Mouse (Mus musculus): ENCODE results near the gene Wfdc18. TPM values are rescaled to one million over a fixed set of nuclear protein-coding genes. Genes with fewer than 3 reads are reported as not detected.

The Wfdc18 gene
- total RNA-seq (2021), result under 1 TPM; 0.77 to 0.98 TPM

DNA sequence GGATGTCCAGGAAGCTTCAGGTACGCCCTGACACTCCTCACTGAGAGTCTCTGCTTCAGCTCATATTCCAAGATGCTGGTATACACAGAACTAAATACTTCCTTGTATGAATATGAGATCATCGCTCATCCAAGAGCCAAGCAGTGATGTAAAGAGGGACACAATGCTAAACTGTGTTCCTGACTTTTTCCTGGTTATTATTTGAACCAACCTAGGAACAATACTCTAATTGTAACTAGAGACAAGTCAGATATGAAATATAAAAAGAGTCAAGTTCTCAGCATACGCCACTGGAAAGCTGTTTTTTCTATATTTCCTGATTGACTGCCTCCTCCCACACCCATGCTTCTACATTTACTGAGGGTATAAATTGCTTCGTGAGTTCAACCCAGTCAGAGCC, at the start of gene Wfdc18:
Wfdc18 (plus strand) TSS at position 301 of the 400 bp plus-strand sequence.
- DNase-seq, result no peak

DNA sequence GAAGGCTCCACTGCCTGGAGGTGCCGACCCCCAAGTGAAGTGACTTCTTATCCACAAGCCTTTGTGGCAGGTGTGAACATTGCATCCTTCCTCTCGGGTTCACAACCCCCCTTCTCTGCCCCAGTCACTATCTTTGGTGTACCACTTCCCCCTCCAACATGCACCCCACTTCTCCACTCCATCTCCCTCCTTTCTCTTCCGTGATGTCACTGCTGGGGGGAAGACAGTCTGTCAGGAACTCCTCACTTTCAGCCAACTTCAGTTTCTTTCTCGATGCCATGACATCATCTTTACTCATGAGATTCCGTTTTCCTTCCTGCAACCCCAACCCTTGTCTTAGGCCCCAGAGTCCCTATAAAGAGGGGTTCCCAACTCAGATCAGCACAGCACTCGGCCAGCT, 46.6 kb upstream of the Wfdc18 start, which contains the start of gene Ccl4:
Ccl4 (plus strand) TSS at position 381 of the 400 bp plus-strand sequence.
- no peak for DNase-seq

DNA sequence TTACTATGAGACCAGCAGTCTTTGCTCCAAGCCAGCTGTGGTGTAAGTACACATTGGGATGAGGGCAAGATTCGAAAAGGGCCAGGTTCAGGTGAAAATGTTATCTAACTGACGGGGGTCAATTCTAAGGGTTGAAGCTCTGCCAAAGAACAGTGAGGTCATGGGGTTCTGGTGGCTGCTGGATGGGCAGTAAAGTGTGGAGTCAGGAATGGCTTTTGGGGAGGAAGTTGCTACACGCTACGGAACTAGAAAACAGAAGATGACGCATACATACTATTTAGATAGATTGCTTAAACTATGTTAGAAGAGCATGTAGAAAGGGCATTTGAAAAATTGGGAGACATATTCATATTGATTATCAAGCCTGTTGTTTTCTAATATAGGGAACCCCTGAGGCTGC, 45.3 kb upstream of the Wfdc18 start:
- no peak for DNase-seq

DNA sequence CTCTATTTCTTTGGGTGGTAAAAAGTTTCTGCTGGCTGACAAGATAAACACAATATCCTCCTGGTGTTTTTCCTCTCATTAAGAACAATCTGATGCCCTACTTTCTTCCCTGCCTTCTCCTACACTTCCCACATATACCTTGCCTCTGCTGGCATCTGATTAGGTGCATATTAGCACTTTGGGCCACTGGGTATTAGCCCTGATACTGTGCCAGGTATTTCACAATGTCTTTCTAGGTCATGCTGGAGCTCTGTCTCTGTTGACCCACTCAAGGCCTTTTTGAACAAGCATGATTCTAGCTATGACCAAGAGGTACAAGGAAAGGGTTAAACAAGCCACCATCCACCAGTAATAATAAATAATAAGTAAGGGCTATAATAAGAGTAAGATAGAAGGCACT, 37.1 kb upstream of the Wfdc18 start:
- no peak for DNase-seq

DNA sequence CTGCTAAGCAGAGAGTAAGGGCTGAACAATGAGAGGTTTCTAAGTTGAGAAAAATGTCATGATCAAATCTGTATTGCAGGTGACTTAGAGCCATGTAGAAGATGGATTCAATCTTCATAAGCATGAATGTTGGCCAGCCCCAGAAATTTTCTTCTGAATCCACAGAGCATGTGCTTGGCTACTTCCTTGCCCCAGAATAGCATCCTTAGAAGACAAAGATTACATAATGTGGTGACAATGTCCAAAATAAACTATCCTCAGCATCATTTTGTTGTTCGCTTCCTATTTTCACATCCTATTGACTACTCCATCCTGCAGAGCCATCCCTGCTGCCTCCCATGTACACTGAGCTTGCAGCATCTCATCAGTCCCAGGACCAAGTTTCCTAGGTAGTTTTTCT, 33.1 kb upstream of the Wfdc18 start:
- DNase-seq, result no peak

DNA sequence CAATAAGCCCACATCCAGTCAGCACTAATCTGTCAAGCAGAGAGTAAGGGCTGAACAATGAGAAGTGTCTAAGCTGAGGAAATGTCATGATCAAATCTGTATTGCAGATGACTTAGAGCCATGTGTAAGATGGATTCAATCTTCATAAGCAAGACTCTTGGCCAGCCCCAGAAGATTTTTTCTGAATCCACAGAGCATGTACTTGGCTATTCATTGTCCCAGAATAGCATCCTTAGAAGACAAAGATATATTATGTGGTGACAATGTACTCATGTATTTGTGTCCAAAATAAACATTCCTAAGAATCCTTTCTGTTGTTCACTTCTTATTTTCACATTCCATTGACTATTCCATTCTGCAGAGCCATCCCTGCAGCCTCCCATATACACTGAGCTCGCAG, 18.9 kb upstream of the Wfdc18 start:
- no peak for DNase-seq

DNA sequence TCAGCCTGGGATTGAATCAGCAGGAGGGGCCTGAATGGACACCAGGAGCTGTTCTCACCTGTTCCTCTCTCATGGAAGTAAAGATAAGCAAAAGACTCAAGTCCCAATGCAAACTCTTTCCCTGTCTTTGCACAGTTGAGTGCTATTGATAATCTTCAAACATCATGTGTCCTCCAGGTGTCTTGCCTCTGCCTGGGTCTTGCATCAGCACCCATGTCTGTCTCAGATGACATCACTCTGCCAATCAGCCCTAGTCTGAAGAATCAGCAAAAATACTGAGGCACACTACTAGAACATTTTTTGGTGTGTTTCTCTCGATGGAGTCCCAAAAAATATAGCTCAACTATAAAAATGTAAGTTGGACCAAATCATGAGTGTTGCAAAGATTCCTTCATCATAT, 16.8 kb upstream of the Wfdc18 start:
- DNase-seq, result no peak

DNA sequence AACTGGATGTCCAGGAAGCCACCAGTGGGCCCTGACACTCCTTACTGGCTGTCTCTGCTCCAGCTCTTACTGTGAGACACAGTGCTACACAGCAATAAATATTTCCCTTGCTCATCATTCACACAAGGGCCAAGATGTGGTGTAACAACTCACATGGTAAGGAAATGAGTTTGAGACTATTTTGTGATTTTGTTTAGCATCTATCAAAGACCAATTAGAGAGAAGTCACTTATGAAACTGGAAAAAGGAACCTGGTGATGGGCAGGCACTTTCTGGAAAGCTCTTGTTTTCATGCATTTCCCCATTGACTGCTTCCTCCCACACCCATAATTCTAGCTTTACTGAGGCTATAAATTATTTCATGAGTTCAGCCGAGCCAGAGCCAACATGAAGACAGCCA, 5.1 kb upstream of the Wfdc18 start, which contains the start of gene Wfdc17:
Wfdc17 (plus strand) TSS at position 287 of the 400 bp plus-strand sequence.
- DNase-seq, result no peak

DNA sequence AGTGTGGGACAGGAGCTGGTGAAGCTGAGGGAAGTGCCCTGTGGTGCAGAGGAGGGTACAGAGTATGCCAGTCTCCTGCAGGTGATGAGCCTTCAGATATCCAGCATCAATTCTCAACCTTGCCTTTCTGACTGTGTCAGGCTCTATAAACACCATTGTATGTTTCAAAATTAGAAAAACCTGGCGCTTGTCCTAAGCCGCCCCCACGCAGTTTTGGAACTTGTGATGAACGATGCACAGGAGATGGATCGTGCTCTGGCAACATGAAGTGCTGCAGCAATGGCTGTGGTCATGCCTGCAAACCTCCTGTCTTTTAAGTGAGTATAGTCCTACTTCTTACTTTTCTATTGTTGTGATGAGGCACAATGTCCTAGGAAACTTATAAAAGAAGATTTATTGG, 868 bp downstream of the Wfdc18 start:
- no peak for DNase-seq

DNA sequence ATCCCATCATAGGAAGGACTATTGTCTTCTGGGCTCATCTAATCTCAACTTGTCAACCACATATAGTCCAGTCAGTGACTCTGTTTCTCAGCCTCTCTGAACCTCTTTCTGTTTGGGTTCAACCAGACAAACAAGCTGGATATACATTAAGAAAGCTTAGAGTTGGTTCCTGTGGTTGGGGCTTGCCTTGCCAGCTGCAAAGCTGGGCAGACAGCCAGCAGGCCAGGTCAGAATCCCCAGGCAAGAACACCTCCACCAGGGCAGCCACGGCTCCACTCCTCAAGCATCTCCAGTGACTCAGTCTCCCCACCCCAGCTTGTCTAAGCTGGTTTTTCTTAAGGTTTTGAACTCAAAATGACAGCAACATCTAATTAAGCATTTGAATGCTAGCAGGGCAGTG, 3.9 kb downstream of the Wfdc18 start:
- DNase-seq, result no peak

DNA sequence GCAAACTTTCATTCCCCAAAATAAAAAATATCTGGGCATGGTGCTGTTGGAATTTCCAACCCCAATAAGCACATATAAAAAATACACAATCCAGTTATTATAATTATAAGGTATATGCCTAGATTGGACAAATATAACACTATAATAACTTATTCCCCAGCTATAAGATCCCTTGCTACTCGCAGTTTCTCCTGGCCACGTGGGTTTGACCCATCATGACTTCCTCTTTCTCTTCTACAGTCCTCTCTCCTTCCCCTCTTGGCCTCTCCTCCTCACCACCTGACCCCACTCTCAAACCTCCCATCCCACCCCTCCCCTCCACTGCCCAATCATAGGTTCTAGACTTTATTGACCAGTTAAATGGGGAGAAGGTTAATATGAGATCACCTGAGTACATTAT, 5.1 kb downstream of the Wfdc18 start:
- no peak for DNase-seq

DNA sequence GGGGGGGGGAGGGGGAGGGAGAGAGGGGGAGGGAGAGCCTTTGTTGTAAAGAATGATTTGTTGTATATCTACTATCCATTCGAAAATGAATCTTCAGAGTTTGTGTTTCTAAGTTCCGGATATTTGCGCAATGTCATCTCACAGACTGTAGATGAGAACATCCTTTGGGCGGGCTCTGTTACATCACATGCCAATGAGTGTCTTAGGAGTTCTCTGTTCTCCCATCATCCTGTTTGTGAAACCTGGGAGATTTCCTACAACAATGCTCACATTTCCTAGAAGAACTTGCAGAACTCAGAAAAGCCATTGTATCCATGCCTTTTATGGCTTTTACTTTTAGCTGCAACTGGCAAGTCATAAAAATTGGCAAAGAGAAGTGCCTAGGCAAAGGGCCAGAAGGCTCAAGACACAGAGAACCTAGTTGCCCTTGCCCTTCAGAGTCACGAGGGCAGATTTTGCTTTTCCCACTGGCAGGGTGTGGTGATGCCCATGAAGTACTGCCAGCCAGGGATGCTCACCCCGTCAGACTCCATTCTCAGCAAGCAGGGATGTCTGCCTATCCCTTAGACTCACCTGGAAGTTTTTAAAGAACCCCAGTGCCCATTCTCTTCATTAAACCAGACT, 8.3 kb downstream of the Wfdc18 start:
- no peak for DNase-seq

DNA sequence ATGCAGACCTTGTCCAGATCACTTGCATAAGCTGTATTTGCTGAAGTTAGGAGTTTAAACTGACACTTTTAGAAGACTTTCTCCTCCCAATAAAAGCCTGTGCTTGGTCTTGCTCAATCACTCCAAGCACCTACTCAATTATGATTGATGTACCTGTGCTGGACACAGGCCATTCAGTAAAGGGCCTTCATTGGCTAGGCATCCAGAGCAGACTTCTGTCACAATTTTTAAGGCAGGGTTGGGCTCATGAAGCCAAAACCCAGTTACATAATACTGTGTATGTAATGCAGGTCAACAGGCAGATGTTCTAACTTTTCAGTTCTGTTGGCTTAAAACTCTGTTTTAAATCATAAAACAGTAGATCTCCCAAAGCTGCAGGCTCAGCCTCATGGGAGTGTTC, 12.0 kb downstream of the Wfdc18 start:
- no peak for DNase-seq

DNA sequence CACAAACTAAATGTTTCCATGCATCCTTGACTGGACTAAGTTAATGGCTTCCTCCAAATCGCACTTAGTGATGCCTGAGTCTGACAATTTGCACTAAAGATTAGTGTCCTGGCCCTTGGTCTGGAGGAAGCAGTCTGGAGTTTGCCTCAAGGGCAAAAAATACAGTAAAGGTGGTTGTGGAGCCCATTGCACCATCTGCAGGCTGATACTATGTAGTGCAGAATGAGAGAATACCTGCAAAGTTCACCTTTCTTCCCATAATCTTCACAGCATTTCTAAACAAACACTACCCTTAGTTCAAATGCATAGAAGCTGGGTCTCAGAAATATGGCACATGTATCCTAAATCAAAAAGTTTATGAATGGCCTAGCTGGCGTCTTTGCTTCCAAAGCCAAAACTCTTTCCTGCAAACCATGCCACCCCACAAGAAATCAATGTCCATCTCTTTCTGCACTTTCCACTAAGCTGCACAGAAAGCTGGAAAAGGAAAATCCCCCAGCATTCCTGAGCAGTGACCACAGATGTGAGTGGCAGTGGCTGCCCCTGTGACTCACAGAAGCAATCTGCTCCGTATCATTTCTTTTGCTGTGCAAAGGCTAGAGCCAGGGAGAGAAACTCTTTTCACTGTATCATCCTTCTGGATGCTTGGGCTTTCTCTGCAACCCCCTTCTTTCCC, 20.1 kb downstream of the Wfdc18 start:
- no peak for DNase-seq

DNA sequence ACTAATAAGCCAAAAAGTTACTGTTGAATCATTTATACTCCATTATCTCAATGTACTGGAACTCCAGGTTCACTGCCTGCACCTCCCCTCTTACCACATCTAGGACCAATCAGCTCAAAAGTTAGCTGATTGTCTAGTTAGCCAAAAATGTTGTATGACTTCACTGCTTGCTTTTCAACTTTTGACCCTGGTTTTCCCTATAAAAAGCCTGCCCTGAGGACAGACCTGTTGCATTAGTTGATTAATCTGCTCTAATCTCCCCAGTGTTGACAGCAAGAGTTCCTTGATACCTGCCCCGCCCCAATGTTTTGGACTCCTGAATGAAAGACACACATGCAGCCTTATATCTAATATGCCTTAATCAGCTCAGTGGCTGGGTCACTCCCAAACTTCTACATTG, 22.3 kb downstream of the Wfdc18 start:
- no peak for DNase-seq

DNA sequence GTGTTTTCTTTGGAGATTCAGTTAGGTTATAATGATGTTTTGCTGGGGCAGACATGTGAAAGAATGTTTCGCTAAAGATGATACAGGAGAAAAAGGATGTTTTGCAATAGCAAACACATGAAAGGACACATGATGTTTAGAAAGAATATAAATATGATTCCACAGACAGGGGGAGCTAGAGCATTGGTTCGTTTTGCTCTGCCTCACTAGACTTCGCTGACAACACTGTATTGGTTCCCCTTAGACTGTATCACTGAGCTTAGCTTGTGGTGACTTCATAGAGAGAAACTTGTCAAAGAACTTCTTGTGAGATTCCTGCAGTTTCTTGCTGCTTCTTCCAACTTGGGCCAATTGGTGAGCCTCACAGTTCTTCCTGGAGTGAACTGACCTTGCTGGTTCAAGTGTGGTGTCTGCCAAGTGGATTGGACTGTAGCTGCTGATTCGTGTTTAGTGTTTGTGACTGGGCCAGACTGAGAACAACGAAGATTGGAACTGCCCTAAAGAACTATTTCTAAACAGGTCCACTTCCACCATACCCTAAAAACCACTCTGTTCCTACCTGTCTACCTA, 24.3 kb downstream of the Wfdc18 start:
- DNase-seq, result no peak

DNA sequence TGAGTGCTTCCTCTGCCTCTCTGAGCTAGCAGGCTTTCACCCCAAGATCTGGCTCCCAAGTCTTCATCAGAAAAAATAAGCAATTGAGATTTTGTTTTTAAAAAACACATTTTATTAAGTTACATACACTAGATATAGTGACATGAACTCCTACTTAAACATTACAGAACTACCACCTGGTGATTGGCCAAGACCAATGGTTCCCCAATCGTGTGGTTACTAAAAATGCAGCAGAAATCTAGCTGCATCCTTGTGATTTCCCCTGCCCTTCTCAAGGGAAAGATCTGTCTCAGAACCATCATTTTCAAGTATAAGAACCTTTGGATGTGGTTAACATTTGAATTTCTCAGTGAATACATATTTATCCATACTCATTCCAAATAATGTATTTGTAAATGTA, 25.4 kb downstream of the Wfdc18 start:
- DNase-seq, result no peak

DNA sequence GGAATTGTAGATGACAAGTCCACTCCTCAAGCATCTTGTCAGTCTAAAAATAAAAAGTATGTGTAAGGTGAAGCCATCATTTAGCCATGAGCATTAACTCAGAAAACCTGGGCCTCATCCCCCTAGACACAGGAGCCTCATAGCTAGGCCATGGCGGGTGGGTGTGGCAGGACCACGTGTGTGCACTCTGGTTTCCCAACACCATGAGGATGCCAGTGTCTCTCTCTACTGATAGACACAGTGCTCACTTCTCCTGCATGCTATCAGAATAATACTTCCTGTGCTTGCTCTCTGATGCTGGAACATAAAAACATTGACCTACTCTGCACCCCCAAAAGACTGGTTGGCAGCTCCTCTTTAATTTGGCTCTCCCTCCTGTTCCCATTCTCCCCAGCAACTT, 27.1 kb downstream of the Wfdc18 start:
- DNase-seq, result no peak

DNA sequence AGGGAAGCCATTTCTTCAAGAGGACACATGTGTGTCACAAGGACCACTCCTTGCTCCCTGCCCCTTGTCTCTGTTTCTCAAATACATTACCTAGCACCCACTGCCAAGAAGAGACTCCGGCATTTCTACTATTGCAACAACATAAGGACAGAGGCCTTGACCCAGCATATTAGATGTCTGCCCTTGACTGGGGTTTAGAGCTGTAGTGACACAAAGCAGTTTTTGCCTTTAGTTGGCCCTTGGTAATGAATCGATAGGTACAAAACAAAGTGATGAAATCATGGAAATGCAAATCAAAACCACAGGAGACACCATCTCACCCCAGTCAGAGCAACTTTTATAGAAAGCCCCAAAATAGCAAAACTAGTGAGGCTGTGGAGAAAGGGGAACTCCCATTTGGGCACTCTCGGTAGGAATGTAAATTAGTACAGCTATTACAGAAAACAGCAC, 28.3 kb downstream of the Wfdc18 start:
- DNase-seq, result no peak

DNA sequence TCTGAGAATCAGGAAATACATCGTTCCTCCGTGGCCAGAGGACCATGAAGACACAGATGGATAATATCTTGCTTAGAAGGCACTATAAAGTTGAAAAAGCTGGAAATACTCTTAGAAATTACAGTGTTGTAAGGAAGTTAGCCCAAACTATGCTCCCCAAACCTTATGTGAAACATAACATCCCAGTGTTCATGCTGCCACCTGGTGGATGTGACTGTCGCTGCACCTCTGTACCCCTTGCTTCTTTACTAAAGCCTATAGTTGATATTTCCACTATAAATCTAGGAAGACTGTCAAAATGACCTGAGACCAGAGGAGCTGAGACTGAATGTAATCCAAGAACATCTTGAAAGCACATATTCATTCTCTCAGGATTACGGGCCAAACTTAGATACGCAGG, 30.4 kb downstream of the Wfdc18 start:
- peak; percentile 88 for DNase-seq

DNA sequence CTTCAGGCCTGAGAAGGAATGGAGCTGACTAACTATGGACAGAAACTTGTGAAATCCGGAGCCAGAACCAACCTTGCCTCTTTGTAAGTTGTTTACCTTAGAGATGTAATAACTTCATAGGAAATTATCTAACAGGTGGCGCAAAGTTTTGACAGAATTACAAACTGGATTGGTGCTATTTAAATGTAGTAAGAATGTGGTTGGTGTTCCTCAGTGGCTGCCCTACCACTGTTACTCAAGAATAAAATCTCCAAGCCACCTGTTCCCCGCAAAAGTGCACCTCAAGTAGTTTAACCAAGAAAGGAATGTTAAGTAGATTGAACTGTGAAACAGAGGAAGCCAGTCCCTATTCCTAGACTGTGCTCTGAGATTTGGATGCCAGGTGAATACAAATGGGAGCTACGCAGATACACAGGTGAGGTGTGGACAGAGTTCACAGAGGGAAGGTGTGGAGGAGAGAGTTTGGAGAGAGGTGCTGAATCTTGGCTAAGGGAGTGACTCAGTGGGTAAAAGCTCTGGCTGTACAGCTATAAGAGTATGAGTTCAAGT, 31.7 kb downstream of the Wfdc18 start:
- no peak for DNase-seq

DNA sequence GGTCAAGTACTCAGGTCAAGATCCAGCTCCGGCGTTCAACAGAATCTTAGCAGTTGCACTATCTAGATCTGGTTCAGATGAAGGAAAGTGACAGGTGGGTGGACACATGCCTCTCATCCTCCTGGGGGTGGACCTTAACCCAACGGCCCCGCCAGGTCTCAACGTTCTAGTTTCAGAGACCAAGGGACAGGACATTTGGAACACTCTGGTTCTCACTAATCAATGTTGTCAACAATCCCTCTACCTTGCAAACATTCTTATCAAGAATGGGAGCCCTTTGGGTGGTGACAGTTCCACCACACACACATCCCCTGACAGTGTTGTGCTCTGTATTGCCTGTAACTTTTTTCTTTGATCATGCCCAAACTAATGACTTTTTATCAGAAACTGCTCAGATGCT, 33.0 kb downstream of the Wfdc18 start:
- DNase-seq, result no peak

DNA sequence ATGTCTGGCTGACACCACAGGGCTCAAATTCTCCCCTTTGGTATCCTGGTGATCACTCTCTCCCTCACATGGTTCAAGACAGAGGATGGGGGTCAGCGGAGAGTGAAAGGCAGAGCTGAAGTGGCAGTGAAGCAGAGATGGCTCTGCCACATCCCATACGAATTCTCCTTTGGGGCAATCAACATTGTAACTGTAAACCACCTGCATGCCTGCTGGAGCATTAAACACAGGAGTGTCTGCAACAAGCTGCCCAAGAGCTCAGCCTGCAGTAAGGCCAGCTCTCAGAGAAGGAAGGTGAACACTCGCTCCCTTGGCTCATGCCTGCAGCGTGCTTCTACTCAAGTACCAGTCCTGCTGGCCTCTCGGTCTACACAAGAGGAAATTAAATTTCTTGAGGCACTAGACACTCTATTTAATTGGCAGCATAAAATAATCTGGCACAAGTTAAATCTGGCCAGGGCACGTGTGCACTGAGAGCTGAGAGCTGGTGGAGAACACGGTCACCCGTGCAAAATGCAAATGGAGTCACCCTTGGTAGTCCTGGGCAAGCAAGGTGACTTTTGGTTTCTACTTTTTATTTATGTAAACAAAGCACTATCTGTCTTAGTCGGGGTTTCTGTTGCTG, 34.0 kb downstream of the Wfdc18 start:
- DNase-seq, result no peak

All from heart, postnatal 4 days (tissue).